Mouse (Mus musculus) T-helper 2 cell (primary cell): Measurements from ENCODE around the gene Sncg.

Source experiments
- in situ Hi-C: fragments of 300-600 bp; cut with MboI, MseI; formaldehyde crosslinking; loops from one replicate; pipeline ENCODE4 v1.15.1; 2025; ENCODE audit warnings: high pct_unique_total_duplicates

Sncg gene

GRCm38 (mm10) chr14:34343078-34343477, 31.5 kb downstream of the Sncg start:
- in situ Hi-C loops = no loop called here

GRCm38 (mm10) chr14:34341993-34342392, 32.6 kb downstream of the Sncg start:
- in situ Hi-C loops = no loop called here

- in situ Hi-C loops = loop anchor here (10.0 kb wide), 1 partner anchor 1825 kb away; the partner anchor contains the start of gene Ercc6
Measured at GRCm38 (mm10) chr14:34339446-34339845, 35.1 kb downstream of the Sncg start.

GRCm38 (mm10) chr14:34332476-34332875, 42.1 kb downstream of the Sncg start:
- in situ Hi-C loops = loop anchor here (10.0 kb wide), 1 partner anchor 1818 kb away; the partner anchor contains the start of gene Ercc6

GRCm38 (mm10) chr14:34331886-34332285, 42.7 kb downstream of the Sncg start:
- in situ Hi-C loops = loop anchor here (10.0 kb wide), 1 partner anchor 1817 kb away; the partner anchor contains the start of gene Ercc6

- in situ Hi-C loops = loop anchor here (10.0 kb wide), 1 partner anchor 1816 kb away; the partner anchor contains the start of gene Ercc6
Measured at GRCm38 (mm10) chr14:34330657-34331158, 43.9 kb downstream of the Sncg start.

- in situ Hi-C loops = no loop called here
Measured at GRCm38 (mm10) chr14:34327618-34328017, 47.0 kb downstream of the Sncg start.

- in situ Hi-C loops = no loop called here
Measured at GRCm38 (mm10) chr14:34326606-34327005, 48.0 kb downstream of the Sncg start.

- in situ Hi-C loops = no loop called here
Measured at GRCm38 (mm10) chr14:34323576-34324085, 51.0 kb downstream of the Sncg start.
